Mouse (Mus musculus): Measurements from ENCODE around the gene Atp7b. TPM values are rescaled to one million over a fixed set of nuclear protein-coding genes. Genes with fewer than 3 reads are reported as not detected.

Gene Atp7b
- polyA plus RNA-seq, 1 experiment from 2014 or later, result 2.3 TPM

DNA sequence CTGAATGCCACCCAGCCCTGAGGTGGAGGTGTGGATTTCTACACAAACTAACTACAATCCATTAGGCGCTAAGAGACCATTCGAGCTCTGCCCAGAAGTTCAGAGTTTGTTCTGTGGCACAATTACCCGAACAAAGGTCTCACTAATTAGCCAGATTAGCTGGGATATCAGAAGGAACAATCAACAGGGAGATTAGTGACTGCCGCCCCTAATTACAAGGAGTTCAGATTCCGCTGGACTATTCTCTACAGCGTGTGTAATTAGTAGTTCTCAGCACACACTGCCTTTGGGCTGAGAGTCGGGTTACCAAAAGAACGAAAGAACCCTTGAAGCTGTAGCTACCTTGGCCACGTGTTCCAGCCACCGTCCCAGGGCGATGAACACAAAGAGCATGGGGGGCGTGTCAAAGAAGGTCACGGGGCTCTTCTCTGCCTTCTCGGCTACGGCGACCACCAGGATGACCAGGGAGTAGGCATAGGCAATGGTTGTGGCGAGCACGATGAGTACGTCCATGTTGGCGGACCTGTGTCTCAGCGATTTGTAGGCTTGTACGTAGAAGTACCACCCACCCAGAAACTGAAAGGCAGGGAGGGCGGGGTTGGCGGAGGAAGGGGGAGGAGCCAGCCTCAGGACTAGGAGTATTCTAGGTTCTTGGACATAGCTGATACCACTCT is 46.9 kb downstream of the Atp7b start:
- Histone ChIP-seq H3K9me3 (peaks cover 3% of the 10 kb centered on the region; the same call in 1 of the 2 replicates), H3K27ac (no peak overlapping the region), H3K36me3 (replicated peaks) (no peaks in the 10 kb centered on the region), H3K4me3 (peak overlapping the region; percentile 37), H3K4me1 (peaks cover 19% of the 10 kb centered on the region), H3K27me3 (ENCODE audit: poor library complexity, severe bottlenecking) (peaks cover 93% of the 10 kb centered on the region)
- WGBS, result 33% methylated on average over 24 of the region's 24 CpGs
- peak; percentile 54 for DNase-seq (ENCODE audit: extremely low spot score, low spot score)

DNA sequence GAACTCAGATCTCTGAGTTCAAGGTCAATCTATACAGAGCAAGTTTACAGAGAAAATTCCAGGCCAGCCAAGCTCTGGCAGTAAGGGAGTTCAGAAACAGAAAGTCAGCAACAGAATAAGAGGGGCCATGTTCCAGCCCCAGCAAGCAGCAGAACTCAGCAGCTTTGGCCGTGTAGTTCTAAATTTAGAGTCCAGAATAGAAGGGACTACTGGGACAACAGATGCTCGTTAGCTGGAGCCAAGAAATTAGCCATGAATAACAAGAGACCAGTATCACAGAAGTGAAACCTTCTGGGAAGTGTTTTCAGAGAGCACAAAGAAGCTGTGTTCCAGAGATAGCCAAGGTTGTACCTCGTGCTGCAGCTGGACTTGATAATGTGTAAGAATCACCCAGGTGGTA is 50.7 kb downstream of the Atp7b start:
- peaks cover 22% of the 10 kb centered on the region for H3K4me1 ChIP-seq
- no peak overlapping the region for H3K27ac ChIP-seq
- peaks cover 90% of the 10 kb centered on the region for H3K27me3 ChIP-seq (ENCODE audit: poor library complexity, severe bottlenecking)
- H3K36me3 ChIP-seq (replicated peaks), result no peaks in the 10 kb centered on the region
- no peak overlapping the region for H3K4me3 ChIP-seq
- H3K9me3 ChIP-seq, result no peaks in the 10 kb centered on the region
- no peak for DNase-seq (ENCODE audit: extremely low spot score, low spot score)
- WGBS, result 65% methylated on average over 3 of the region's 3 CpGs

DNA sequence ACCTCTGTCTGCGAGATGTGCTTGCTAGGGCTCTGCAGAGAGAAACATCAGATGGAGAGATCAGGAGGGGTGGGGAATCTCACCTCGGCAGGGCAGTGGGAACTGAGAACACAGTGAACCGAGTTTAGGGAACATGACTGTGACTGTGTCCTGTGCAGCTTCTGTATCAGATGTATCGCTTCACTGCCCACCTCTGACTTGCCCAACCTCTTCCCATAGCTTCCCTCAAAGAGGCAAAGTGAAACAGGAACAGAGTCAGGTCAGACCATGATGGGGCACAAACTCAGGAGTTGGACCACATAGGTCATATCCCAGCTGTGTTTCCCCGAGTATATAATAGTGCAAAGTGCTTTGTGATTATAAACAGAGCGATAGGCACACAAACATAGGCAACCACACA is 53.7 kb downstream of the Atp7b start:
- H3K9me3 ChIP-seq, result no peaks in the 10 kb centered on the region
- H3K27ac ChIP-seq, result no peak overlapping the region
- peaks cover 9% of the 10 kb centered on the region; the same call in 1 of the 2 replicates for H3K4me1 ChIP-seq
- peaks cover 74% of the 10 kb centered on the region for H3K27me3 ChIP-seq (ENCODE audit: poor library complexity, severe bottlenecking)
- H3K36me3 ChIP-seq (replicated peaks), result no peaks in the 10 kb centered on the region
- no peak for DNase-seq (ENCODE audit: extremely low spot score, low spot score)
- no peak overlapping the region for H3K4me3 ChIP-seq
- WGBS, result 88% methylated on average over 6 of the region's 6 CpGs

DNA sequence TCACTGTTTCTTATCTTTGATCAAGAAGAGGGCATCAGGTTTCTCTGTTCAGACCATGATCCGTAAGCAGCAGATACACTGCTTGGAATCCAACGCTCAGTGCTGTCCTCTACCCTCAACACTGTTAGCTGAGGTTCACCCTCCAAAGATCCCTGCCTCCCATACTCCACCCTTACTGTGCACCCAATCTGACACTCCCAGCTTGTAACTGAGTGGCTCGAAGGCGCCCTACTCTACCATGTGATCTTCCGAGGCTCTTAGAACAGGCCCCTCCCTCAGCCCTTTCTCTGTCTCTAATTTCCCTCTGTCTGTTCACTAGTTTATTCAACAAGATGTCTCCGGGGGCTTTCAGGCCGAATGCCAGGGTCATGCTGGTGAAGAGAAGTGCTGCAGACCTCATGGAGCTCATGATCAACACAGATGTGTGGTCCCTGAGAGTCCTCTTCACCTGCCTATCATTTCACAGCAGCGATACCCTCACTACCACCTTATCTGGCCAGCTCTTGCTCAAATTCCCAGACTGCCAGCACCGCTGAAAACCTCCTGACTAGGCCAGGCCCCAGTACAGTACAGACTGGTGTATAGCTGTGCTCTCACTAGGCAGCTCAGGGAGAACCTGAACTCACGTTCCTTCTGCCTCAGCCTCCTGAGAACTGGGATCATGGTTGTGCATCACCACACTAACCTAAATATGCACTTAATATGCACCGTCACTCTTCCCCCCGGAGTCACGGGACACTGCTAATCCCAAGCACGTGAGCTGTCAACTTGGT is 55.2 kb downstream of the Atp7b start:
- no peak for DNase-seq (ENCODE audit: extremely low spot score, low spot score)
- H3K36me3 ChIP-seq (replicated peaks), result no peaks in the 10 kb centered on the region
- H3K4me1 ChIP-seq, result peaks cover 9% of the 10 kb centered on the region; the same call in 1 of the 2 replicates
- H3K9me3 ChIP-seq, result no peaks in the 10 kb centered on the region
- H3K4me3 ChIP-seq, result no peak overlapping the region
- H3K27me3 ChIP-seq (ENCODE audit: poor library complexity, severe bottlenecking), result peaks cover 59% of the 10 kb centered on the region
- no peak overlapping the region for H3K27ac ChIP-seq
- WGBS, result 84% methylated on average over 14 of the region's 14 CpGs

DNA sequence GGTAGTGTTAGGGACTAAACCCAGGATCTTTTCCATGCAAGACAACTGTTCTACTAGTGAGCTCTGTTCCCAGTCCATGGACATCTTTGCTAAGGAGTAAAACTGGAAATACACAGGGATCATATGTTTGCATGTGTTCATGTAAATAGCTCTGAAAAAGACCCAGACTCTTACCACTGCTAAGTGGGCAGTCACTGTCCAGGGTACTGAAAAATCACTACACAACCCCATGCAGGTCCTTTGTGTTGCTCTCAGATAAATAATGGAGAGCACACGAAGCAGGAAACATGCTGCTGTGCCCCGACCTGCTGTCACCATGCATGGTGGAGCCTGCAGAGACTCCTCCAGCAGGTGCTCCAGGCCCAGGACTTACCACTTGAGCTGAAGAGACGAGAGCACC is 64.9 kb downstream of the Atp7b start:
- H3K4me1 ChIP-seq, result no peaks in the 10 kb centered on the region
- no peak overlapping the region for H3K4me3 ChIP-seq
- no peak for DNase-seq (ENCODE audit: extremely low spot score, low spot score)
- H3K27me3 ChIP-seq (ENCODE audit: poor library complexity, severe bottlenecking), result no peaks in the 10 kb centered on the region
- H3K36me3 ChIP-seq (replicated peaks), result no peaks in the 10 kb centered on the region
- H3K9me3 ChIP-seq, result no peaks in the 10 kb centered on the region
- H3K27ac ChIP-seq, result no peak overlapping the region
- WGBS, result 59% methylated on average over 3 of the region's 3 CpGs

DNA sequence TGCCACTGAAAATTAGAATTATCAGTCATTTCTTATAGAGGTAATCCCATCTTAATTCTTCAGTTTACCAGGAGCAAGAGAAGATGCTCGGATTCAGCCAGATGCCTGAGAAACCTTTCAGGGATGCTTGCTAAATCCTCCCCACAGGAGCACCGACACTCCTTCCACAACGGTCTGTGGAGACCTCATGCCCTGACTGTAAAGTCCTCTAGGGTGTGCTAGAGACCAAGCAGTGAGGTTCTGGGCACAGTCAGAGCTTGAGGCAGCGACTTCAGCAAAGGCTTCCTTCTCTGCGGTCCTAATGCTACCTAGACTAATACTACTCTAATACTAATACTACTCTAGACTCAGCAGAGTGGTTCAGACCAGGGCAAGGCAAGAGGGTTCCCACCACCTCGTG is 67.9 kb downstream of the Atp7b start:
- Histone ChIP-seq H3K4me3 (no peak overlapping the region), H3K9me3 (no peaks in the 10 kb centered on the region; the same call in 1 of the 2 replicates), H3K36me3 (replicated peaks) (no peaks in the 10 kb centered on the region), H3K27me3 (ENCODE audit: poor library complexity, severe bottlenecking) (no peaks in the 10 kb centered on the region), H3K4me1 (no peaks in the 10 kb centered on the region), H3K27ac (no peak overlapping the region)
- no peak for DNase-seq (ENCODE audit: extremely low spot score, low spot score)
- 28% methylated on average over 6 of the region's 6 CpGs for WGBS

DNA sequence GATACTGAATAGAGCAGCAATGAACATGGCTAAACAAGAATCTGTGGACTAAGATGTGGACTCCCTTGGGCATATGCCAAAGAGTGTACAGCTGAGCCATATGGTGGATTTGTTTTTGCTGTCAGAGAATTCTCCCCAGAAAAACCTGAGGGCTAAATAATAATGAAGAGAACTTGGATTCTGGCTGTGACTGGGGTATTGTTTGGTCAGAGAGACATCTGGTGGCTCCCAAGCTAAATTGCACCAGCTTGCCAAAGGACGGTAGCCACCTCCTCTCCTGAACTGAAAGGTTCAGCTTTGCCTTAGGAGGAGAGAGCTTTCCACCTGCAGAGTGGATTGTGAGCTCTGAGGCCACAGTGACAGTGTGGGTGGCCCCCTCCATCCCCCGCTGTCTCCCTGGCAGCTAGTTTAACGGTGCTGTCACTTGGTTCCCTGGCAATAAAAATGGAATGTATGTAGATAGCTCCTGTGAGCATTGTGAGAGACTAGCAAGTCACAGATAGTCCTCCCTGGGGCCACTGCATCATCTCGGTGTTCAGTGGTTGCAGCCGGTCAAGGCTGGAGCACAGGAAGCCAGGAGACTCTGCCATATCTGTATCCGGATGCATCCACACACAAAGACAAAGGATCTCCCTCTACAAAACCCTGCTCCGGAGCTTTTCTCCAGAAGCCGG is 78.3 kb downstream of the Atp7b start:
- no peaks in the 10 kb centered on the region for H3K36me3 ChIP-seq (replicated peaks)
- WGBS, result 67% methylated on average over 8 of the region's 8 CpGs
- H3K27me3 ChIP-seq (ENCODE audit: poor library complexity, severe bottlenecking), result no peaks in the 10 kb centered on the region
- H3K9me3 ChIP-seq, result no peaks in the 10 kb centered on the region
- no peak overlapping the region for H3K4me3 ChIP-seq
- H3K4me1 ChIP-seq, result no peaks in the 10 kb centered on the region
- no peak for DNase-seq (ENCODE audit: extremely low spot score, low spot score)
- H3K27ac ChIP-seq, result no peak overlapping the region

DNA sequence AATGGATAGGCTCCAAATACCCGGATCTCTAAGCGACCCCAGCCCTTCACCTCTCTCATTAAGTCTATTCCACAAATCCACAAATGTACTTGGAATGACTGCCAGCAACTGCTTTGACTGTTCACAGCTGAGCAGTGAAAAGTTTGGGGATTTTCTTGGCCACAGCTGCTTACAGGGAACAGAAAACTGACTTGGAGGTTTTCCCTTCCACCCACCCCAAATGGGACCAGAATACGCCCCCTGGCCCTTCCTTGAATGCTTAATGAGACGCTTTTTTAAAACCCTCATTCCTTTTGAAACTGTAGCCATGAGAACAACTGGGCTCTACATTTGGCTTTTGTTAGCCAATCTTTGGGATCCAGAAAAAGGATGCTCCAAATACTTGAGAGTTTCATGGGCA is 81.9 kb downstream of the Atp7b start:
- Histone ChIP-seq H3K27ac (no peak overlapping the region), H3K4me1 (no peaks in the 10 kb centered on the region), H3K9me3 (no peaks in the 10 kb centered on the region), H3K27me3 (ENCODE audit: poor library complexity, severe bottlenecking) (no peaks in the 10 kb centered on the region), H3K36me3 (replicated peaks) (no peaks in the 10 kb centered on the region), H3K4me3 (no peak overlapping the region)
- WGBS, result 75% methylated on average over 4 of the region's 4 CpGs
- no peak for DNase-seq (ENCODE audit: extremely low spot score, low spot score)

DNA sequence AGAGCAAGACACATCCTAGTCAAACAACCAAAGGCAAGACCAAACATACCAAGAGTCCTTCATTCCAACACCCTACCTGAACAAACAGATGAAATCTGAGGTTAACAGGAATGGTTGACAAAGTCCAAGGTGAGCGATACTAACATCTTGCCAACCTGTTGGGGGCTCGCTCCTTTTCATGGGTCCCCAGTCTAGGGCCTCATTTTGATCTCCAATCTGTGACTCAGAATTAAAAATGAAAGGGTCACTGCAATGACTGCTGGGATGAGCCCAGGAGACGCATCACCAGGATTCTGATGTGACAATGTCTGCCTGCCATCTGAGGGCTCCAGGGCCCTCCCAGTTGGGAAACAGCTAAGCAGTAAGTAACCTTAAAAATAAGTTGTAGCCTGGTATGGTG is 90.6 kb downstream of the Atp7b start, which contains the start of gene Ccdc70:
Gene Ccdc70 (plus strand): TSS at position 301 of the 400 bp plus-strand sequence.
- Histone ChIP-seq H3K4me1 (no peaks in the 10 kb centered on the region), H3K36me3 (replicated peaks) (no peaks in the 10 kb centered on the region), H3K27me3 (ENCODE audit: poor library complexity, severe bottlenecking) (no peaks in the 10 kb centered on the region), H3K27ac (no peak within 1 kb of the TSS), H3K9me3 (no peaks in the 10 kb centered on the region), H3K4me3 (no peak within 1 kb of the TSS)
- 91% methylated on average over 3 of the region's 3 CpGs for WGBS
- no peak for DNase-seq (ENCODE audit: extremely low spot score, low spot score)

DNA sequence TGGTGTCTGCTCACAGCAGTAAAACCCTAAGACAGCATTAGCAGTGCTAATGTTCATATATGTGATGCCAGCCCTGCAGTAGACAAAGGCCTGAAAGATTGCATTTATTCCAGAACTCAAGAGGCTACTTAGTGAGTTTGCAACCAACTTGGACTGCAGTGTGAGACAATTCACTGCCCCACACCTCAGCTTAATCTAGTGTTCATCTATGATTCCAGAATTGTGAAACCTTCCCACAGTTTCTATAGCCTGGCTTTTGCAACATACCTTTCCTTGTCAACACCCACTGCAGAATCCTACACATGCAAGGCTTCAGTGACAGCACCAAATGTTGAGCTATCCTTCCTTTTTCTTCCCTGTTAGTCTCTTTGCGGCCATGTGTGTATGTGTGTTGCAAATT is 93.5 kb downstream of the Atp7b start:
- WGBS, result 81% methylated on average over 1 of the region's 1 CpGs
- Histone ChIP-seq H3K4me3 (no peak overlapping the region), H3K27me3 (ENCODE audit: poor library complexity, severe bottlenecking) (no peaks in the 10 kb centered on the region), H3K27ac (no peak overlapping the region), H3K9me3 (no peaks in the 10 kb centered on the region), H3K36me3 (replicated peaks) (no peaks in the 10 kb centered on the region), H3K4me1 (no peaks in the 10 kb centered on the region)
- no peak for DNase-seq (ENCODE audit: extremely low spot score, low spot score)

DNA sequence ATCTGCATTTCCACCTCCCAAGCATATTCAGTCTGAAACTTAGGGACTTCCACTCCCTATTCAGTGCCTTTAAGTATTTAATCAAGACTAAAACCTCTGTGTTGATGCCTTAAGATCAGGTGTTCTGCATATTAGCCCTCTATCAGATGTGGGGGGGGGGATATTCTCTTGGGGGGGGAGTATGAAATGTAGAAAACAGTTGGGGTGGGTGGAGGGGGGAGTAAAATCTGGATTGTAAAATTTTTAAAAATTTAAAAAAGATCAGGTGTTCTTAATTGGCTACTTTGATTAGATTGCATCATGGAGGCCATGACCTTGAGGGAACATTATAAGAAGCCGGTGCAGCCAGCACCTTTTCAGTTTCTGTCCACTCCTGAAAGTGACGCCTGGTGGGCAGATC is 101.7 kb downstream of the Atp7b start, which contains the start of gene Fam90a1a:
Gene Fam90a1a (plus strand): TSS at position 301 of the 400 bp plus-strand sequence.
- H3K4me1 ChIP-seq, result no peaks in the 10 kb centered on the region
- no peak within 1 kb of the TSS for H3K27ac ChIP-seq
- no peaks in the 10 kb centered on the region for H3K27me3 ChIP-seq (ENCODE audit: poor library complexity, severe bottlenecking)
- no peaks in the 10 kb centered on the region for H3K36me3 ChIP-seq (replicated peaks)
- H3K9me3 ChIP-seq, result no peaks in the 10 kb centered on the region
- WGBS, result 92% methylated on average over 2 of the region's 2 CpGs
- H3K4me3 ChIP-seq, result no peak within 1 kb of the TSS
- DNase-seq (ENCODE audit: extremely low spot score, low spot score), result no peak

DNA sequence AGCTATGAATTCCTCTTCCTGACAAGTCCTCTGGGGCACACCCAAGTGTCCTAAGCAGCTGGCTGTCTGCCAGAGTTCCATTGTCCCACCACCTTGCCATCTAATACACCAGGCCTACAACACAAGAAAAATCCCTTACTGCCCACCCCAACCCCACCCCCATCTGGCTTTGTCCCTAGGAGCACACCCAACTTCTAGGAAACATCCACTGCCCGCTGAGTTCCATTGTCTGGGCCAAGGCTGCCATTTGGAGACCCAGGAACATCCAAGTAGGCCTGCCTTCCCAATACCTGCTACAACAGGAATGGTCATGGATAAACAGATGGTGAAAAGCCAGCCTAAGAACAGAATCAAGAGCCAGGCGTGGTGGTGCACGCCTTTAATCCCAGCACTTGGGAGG is 103.8 kb downstream of the Atp7b start:
- Histone ChIP-seq H3K9me3 (no peaks in the 10 kb centered on the region), H3K4me3 (no peak overlapping the region)
- 87% methylated on average over 3 of the region's 3 CpGs for WGBS

DNA sequence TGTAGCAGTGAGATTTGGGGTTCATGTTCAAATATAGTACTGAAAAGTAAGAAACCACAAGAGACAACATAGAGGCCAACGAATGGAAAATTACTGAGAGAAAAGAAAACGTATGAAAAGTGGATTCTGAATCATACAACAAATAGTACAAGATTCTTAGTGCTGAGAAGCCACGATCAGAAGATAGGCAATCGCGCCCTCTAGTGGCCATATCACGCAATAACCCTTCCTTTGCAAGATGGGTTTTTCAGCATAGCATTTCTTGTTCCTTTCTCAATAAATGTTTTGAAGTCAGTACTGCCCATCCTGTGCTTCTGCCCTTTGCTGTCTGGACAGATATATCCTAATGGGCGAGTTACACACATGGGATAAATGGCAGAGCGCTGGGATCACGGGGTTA is 104.8 kb downstream of the Atp7b start:
- no peak overlapping the region for H3K27ac ChIP-seq
- no peaks in the 10 kb centered on the region for H3K36me3 ChIP-seq (replicated peaks)
- peak; percentile 52 for DNase-seq (ENCODE audit: extremely low spot score, low spot score)
- 10% methylated on average over 9 of the region's 9 CpGs for WGBS
- H3K27me3 ChIP-seq (ENCODE audit: poor library complexity, severe bottlenecking), result no peaks in the 10 kb centered on the region
- H3K4me3 ChIP-seq, result no peak overlapping the region
- no peaks in the 10 kb centered on the region for H3K9me3 ChIP-seq
- no peaks in the 10 kb centered on the region for H3K4me1 ChIP-seq

More for the DNA sequence above, 103.8 kb downstream of the Atp7b start:
- H3K27me3 ChIP-seq (ENCODE audit: poor library complexity, severe bottlenecking), result no peaks in the 10 kb centered on the region
- no peak overlapping the region for H3K27ac ChIP-seq
- H3K36me3 ChIP-seq (replicated peaks), result no peaks in the 10 kb centered on the region
- no peaks in the 10 kb centered on the region for H3K4me1 ChIP-seq
- DNase-seq (ENCODE audit: extremely low spot score, low spot score), result no peak

Measured in forebrain, embryonic 10.5 days (tissue).